Mouse (Mus musculus) heart, adult 2 months (tissue): ENCODE measurements around the gene Rpl12.

Source experiments
- CTCF ChIP-seq: fragments of 200-600 bp; IDR thresholded peaks from 2 replicates; pipeline ENCODE4 v1.8.1; 2022; ENCODE audit warnings: antibody characterized with exemption, mild to moderate bottlenecking, moderate library complexity
- EP300 ChIP-seq: fragments of 200-500 bp; IDR thresholded peaks from 2 replicates; pipeline ENCODE4 v1.6.1; 2011; ENCODE audit warnings: low read depth, low read length, control low read depth; ENCODE audit not compliant: insufficient read depth
- POLR2A ChIP-seq: fragments of 200-500 bp; IDR thresholded peaks from 2 replicates; pipeline ENCODE4 v1.6.1; 2011; ENCODE audit warnings: mild to moderate bottlenecking, low read depth, low read length, control low read depth; ENCODE audit not compliant: insufficient read depth

DNA sequence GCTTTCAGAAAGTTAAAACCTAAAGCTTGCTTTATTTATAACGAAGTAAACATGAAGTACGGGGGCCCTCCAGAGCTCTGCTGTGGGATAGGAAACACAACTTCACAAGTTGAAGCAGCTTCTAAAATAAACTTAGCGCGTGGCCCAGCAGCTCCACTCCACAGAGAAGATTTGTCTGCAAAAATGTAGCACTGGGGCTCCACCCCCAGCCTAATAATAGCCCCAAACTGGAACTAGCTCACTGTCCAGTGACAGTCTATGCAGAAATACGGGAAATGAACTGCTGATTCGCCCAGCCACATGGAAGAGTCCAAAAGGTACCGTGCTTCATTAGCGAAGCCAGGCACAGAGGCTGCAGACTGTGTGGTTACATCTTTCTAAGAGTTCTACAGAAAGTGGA lies 8.0 kb downstream of the Rpl12 start:
- TF ChIP-seq CTCF (no peak), POLR2A (peak; percentile 35; the same call in 1 of the 2 replicates), EP300 (no peak)
